Mouse (Mus musculus) forebrain, embryonic 15.5 days (tissue): ENCODE measurements at regions not wholly inside any gene's neighbourhood (a gene's known extent, or its start where the extent isn't known, plus 50 kb on each side); places are given as distances from the start of the nearest gene placed in this dataset.

Source experiments
- ATAC-seq: fragments of 200-750 bp; cut with Nextera tagmentation; replicated peaks from 2 replicates; pipeline ENCODE4 v1.8.0; 2017; ENCODE audit warnings: mild to moderate bottlenecking, moderate TSS enrichment, moderate library complexity
- H3K27ac ChIP-seq: fragments of 300-500 bp; sonication (generic); replicated peaks from 2 replicates; pipeline ENCODE4 v1.5.1; 2015; ENCODE audit warnings: mild to moderate bottlenecking, inconsistent platforms
- H3K27me3 ChIP-seq: fragments of 300-500 bp; sonication (generic); 2 replicates; pipeline ENCODE4 v1.6.1; 2015; ENCODE audit warnings: inconsistent platforms
- H3K36me3 ChIP-seq: fragments of 300-500 bp; sonication (generic); 2 replicates; pipeline ENCODE4 v1.6.1; 2015; ENCODE audit warnings: mild to moderate bottlenecking, inconsistent platforms
- H3K4me1 ChIP-seq: fragments of 300-500 bp; sonication (generic); 2 replicates; pipeline ENCODE4 v1.6.1; 2015; ENCODE audit warnings: inconsistent platforms
- H3K4me2 ChIP-seq: fragments of 300-500 bp; sonication (generic); replicated peaks from 2 replicates; pipeline ENCODE4 v1.6.1; 2015; ENCODE audit warnings: mild to moderate bottlenecking, inconsistent platforms
- H3K4me3 ChIP-seq: fragments of 300-500 bp; sonication (generic); 2 replicates; pipeline ENCODE4 v1.5.1; 2015; ENCODE audit warnings: mild to moderate bottlenecking, inconsistent platforms
- H3K9ac ChIP-seq: fragments of 300-500 bp; sonication (generic); replicated peaks from 2 replicates; pipeline ENCODE4 v1.6.1; 2015; ENCODE audit warnings: mild to moderate bottlenecking, inconsistent platforms
- H3K9me3 ChIP-seq: fragments of 300-500 bp; sonication (generic); 2 replicates; pipeline ENCODE4 v1.6.1; 2016; ENCODE audit warnings: inconsistent platforms
- WGBS: fragments of 180-500 bp; shearing (Covaris S2); methylation state at CpG from one replicate; pipeline ENCODE4 v1.1.7; 2015; ENCODE audit warnings: mixed read lengths; 5-methylcytosine and 5-hydroxymethylcytosine counted together

GRCm38 (mm10) chr9:17645882-17646626 lies 645.9 kb upstream of the Chordc1 start:
- no peaks in the 10 kb centered on the region for H3K36me3 ChIP-seq
- H3K4me1 ChIP-seq: no peaks in the 10 kb centered on the region
- WGBS: 94% methylated on average over 4 of the region's 4 CpGs
- no peak for ATAC-seq
- no peak overlapping the region for H3K4me3 ChIP-seq
- H3K9ac ChIP-seq: no peak overlapping the region
- no peak overlapping the region for H3K27ac ChIP-seq
- no peaks in the 10 kb centered on the region for H3K27me3 ChIP-seq
- no peak overlapping the region for H3K4me2 ChIP-seq
- no peaks in the 10 kb centered on the region for H3K9me3 ChIP-seq

GRCm38 (mm10) chr9:17653818-17654217 lies 638.1 kb upstream of the Chordc1 start:
- Histone ChIP-seq H3K4me3 (no peak overlapping the region), H3K27ac (no peak overlapping the region), H3K27me3 (no peaks in the 10 kb centered on the region), H3K9me3 (no peaks in the 10 kb centered on the region), H3K4me2 (no peak overlapping the region), H3K4me1 (no peaks in the 10 kb centered on the region), H3K9ac (no peak overlapping the region), H3K36me3 (no peaks in the 10 kb centered on the region)
- ATAC-seq: no peak

- no peak for ATAC-seq
- Histone ChIP-seq H3K4me2 (no peak overlapping the region), H3K27me3 (no peaks in the 10 kb centered on the region), H3K36me3 (no peaks in the 10 kb centered on the region), H3K9me3 (no peaks in the 10 kb centered on the region), H3K4me1 (no peaks in the 10 kb centered on the region), H3K27ac (no peak overlapping the region), H3K9ac (no peak overlapping the region), H3K4me3 (no peak overlapping the region)
- 65% methylated on average over 1 of the region's 1 CpGs for WGBS
These were observed 627.8 kb upstream of the Chordc1 start for GRCm38 (mm10) chr9:17664113-17664512.

DNA sequence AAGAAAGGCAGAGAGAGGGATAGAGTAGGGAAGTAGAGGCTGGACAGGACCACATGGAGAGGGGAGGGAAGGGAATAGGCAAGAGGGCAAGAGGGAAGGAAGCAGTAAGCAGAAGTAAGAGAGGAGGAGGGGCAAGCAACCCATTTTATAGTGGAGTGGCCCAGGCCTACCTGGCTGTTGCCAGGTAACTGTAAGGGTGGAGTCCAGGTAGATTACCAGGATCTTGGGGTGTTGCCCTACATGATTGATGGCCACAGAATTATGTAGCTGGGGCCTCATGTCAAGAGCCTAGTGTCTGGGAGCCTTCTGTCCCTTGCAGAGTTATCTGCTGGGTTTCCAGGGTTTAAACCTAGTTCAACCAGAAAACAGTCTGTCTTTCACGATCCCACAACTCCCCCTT lies 623.7 kb upstream of the Chordc1 start:
- no peaks in the 10 kb centered on the region for H3K36me3 ChIP-seq

GRCm38 (mm10) chr9:17675519-17675918 lies 616.4 kb upstream of the Chordc1 start:
- no peaks in the 10 kb centered on the region for H3K36me3 ChIP-seq
- ATAC-seq: no peak
- 90% methylated on average over 1 of the region's 1 CpGs for WGBS

More for the DNA sequence above, 623.7 kb upstream of the Chordc1 start:
- no peak overlapping the region for H3K9ac ChIP-seq
- H3K4me1 ChIP-seq: no peaks in the 10 kb centered on the region
- H3K27me3 ChIP-seq: no peaks in the 10 kb centered on the region
- no peak for ATAC-seq
- H3K4me2 ChIP-seq: no peak overlapping the region
- H3K9me3 ChIP-seq: no peaks in the 10 kb centered on the region
- WGBS: 75% methylated on average over 1 of the region's 1 CpGs
- H3K4me3 ChIP-seq: no peak overlapping the region
- H3K27ac ChIP-seq: no peak overlapping the region

More at GRCm38 (mm10) chr9:17675519-17675918, 616.4 kb upstream of the Chordc1 start:
- H3K4me3 ChIP-seq: no peak overlapping the region
- H3K4me1 ChIP-seq: no peaks in the 10 kb centered on the region
- H3K27me3 ChIP-seq: no peaks in the 10 kb centered on the region
- H3K27ac ChIP-seq: no peak overlapping the region
- H3K4me2 ChIP-seq: no peak overlapping the region
- H3K9ac ChIP-seq: no peak overlapping the region
- no peaks in the 10 kb centered on the region for H3K9me3 ChIP-seq
